Mouse (Mus musculus) small intestine, adult 2 months (tissue): ENCODE measurements around the gene Map2k2. TPM values are rescaled to one million over a fixed set of nuclear protein-coding genes. Genes with fewer than 3 reads are reported as not detected.

Experiments
- H3K27ac ChIP-seq: fragments of 200-500 bp; 2 replicates; pipeline ENCODE4 v1.5.1; 2012; ENCODE audit warnings: low read depth, low read length, control low read depth, inconsistent platforms; ENCODE audit not compliant: insufficient read depth
- H3K27me3 ChIP-seq: fragments of 200-500 bp; 2 replicates; pipeline ENCODE4 v1.6.1; 2012; ENCODE audit warnings: mild to moderate bottlenecking, moderate library complexity, low read length, inconsistent platforms; ENCODE audit not compliant: control insufficient read depth, insufficient read depth
- H3K36me3 ChIP-seq: fragments of 200-500 bp; 2 replicates; pipeline ENCODE4 v1.6.1; 2012; ENCODE audit warnings: mild to moderate bottlenecking, low read length, control low read depth, inconsistent platforms; ENCODE audit not compliant: control insufficient read depth, insufficient read depth
- H3K4me1 ChIP-seq: fragments of 200-500 bp; 2 replicates; pipeline ENCODE4 v1.6.1; 2012; ENCODE audit warnings: low read length, inconsistent platforms, mixed read lengths; ENCODE audit not compliant: control insufficient read depth, insufficient read depth, insufficient read length
- H3K4me3 ChIP-seq: fragments of 200-500 bp; 2 replicates; pipeline ENCODE4 v1.5.1; 2012; ENCODE audit warnings: low read depth, mild to moderate bottlenecking, control low read depth, inconsistent platforms, low read length, moderate library complexity
- CTCF ChIP-seq: fragments of 200-500 bp; IDR thresholded peaks from 2 replicates; pipeline ENCODE4 v1.5.1; 2012; ENCODE audit warnings: low read depth, mild to moderate bottlenecking, control low read depth, inconsistent platforms, low read length, moderate library complexity, mixed read lengths; ENCODE audit not compliant: insufficient replicate concordance, insufficient read length; ENCODE audit errors: extremely low read depth
- POLR2A ChIP-seq: fragments of 200-500 bp; IDR thresholded peaks from 2 replicates; pipeline ENCODE4 v1.6.1; 2012; ENCODE audit warnings: low read depth, mild to moderate bottlenecking, control low read depth, inconsistent platforms, low read length, moderate library complexity
- whole genome bisulfite sequencing: fragments of 180-500 bp; shearing (Covaris S2); methylation state at CpG from one replicate; pipeline ENCODE4 v1.1.7; 2018; 5-methylcytosine and 5-hydroxymethylcytosine counted together
- polyA plus RNA-seq: library from polyadenylated mRNA; depleted of rRNA; stranded (reverse); fragments of >200 nt; gene quantifications from 2 replicates; pipeline ENCODE4 v1.2.3, GENCODE M21; 2012

Gene Map2k2
- polyA plus RNA-seq, 1 experiment, result 554 TPM

GRCm38 (mm10) chr10:81106113-81106721, 502 bp downstream of the Map2k2 start:
- no peak; the same call in 1 of the 2 replicates for TF ChIP-seq POLR2A
- no peak for TF ChIP-seq CTCF

GRCm38 (mm10) chr10:81112946-81113345, 7.2 kb downstream of the Map2k2 start:
- Histone ChIP-seq H3K27me3 (no peaks in the 10 kb centered on the region), H3K4me1 (no peaks in the 10 kb centered on the region; the same call in 1 of the 2 replicates), H3K4me3 (no peak overlapping the region), H3K27ac (no peak overlapping the region), H3K36me3 (peaks cover 85% of the 10 kb centered on the region)
- TF ChIP-seq CTCF, result no peak
- no peak for TF ChIP-seq POLR2A
- 90% methylated on average over 6 of the region's 6 CpGs for WGBS

More at GRCm38 (mm10) chr10:81106113-81106721, 502 bp downstream of the Map2k2 start:
- peaks cover 38% of the 10 kb centered on the region for H3K4me1 ChIP-seq
- WGBS, result 2% methylated on average over 35 of the region's 35 CpGs
- peak overlapping the region; percentile 98 for H3K27ac ChIP-seq
- no peaks in the 10 kb centered on the region for H3K27me3 ChIP-seq
- peak overlapping the region; percentile 92 for H3K4me3 ChIP-seq
- peaks cover 32% of the 10 kb centered on the region for H3K36me3 ChIP-seq

- Histone ChIP-seq H3K4me3 (no peak overlapping the region), H3K36me3 (peaks cover 91% of the 10 kb centered on the region), H3K27me3 (no peaks in the 10 kb centered on the region), H3K27ac (no peak overlapping the region), H3K4me1 (no peaks in the 10 kb centered on the region)
- TF ChIP-seq POLR2A (no peak), CTCF (no peak)
- 96% methylated on average over 10 of the region's 10 CpGs for WGBS
Measured at GRCm38 (mm10) chr10:81119625-81120024, 13.9 kb downstream of the Map2k2 start.

- TF ChIP-seq CTCF (no peak), POLR2A (no peak)
- no peaks in the 10 kb centered on the region for H3K27me3 ChIP-seq
- WGBS, result 85% methylated on average over 7 of the region's 7 CpGs
- no peak overlapping the region for H3K4me3 ChIP-seq
- no peaks in the 10 kb centered on the region for H3K4me1 ChIP-seq
- no peak overlapping the region for H3K27ac ChIP-seq
- peaks cover 81% of the 10 kb centered on the region for H3K36me3 ChIP-seq
Measured at GRCm38 (mm10) chr10:81120650-81121049, 14.9 kb downstream of the Map2k2 start.

- no peak overlapping the region for H3K27ac ChIP-seq
- 74% methylated on average over 2 of the region's 2 CpGs for WGBS
- TF ChIP-seq POLR2A (no peak), CTCF (no peak)
- H3K36me3 ChIP-seq, result peaks cover 62% of the 10 kb centered on the region
- H3K4me3 ChIP-seq, result no peak overlapping the region
- H3K27me3 ChIP-seq, result no peaks in the 10 kb centered on the region
- no peaks in the 10 kb centered on the region; the same call in 1 of the 2 replicates for H3K4me1 ChIP-seq
Measured at GRCm38 (mm10) chr10:81122889-81123288, 17.2 kb downstream of the Map2k2 start.

- TF ChIP-seq POLR2A (no peak), CTCF (no peak)
- Histone ChIP-seq H3K4me1 (peaks cover 4% of the 10 kb centered on the region), H3K4me3 (no peak overlapping the region), H3K27me3 (no peaks in the 10 kb centered on the region), H3K27ac (no peak overlapping the region), H3K36me3 (peaks cover 59% of the 10 kb centered on the region)
- 68% methylated on average over 11 of the region's 11 CpGs for WGBS
Measured at GRCm38 (mm10) chr10:81123500-81123899, 17.8 kb downstream of the Map2k2 start.

- H3K36me3 ChIP-seq, result no peaks in the 10 kb centered on the region
- H3K27ac ChIP-seq, result peak overlapping the region; percentile 99
- no peak for TF ChIP-seq CTCF
- peak; percentile 42; the same call in 1 of the 2 replicates for TF ChIP-seq POLR2A
- H3K4me3 ChIP-seq, result peak overlapping the region; percentile 66
- no peaks in the 10 kb centered on the region for H3K27me3 ChIP-seq
- WGBS, result 1% methylated on average over 16 of the region's 16 CpGs
- H3K4me1 ChIP-seq, result peaks cover 17% of the 10 kb centered on the region
Measured at GRCm38 (mm10) chr10:81134181-81134587, 28.5 kb downstream of the Map2k2 start.
